Mouse (Mus musculus) embryo, embryonic 11 days (tissue): Measurements from ENCODE around the gene Nsd2.
"Not testable (repeated sequence)": the region's sequence is repeated elsewhere in the genome, so short reads cannot be mapped to it uniquely, and the experiment has no call there.

Source experiments
- DNase-seq: peaks from one replicate; pipeline ENCODE4 v3.0.0-alpha.2; 2015

The Nsd2 gene

GRCm38 (mm10) chr5:33934877-33935276 lies 114.4 kb downstream of the Nsd2 start:
- no peak for DNase-seq

- peak; percentile 74 for DNase-seq
Observed at GRCm38 (mm10) chr5:33935700-33936111, 115.2 kb downstream of the Nsd2 start.

GRCm38 (mm10) chr5:33936120-33936707 lies 115.7 kb downstream of the Nsd2 start, which contains the start of gene Nelfa:
Nelfa (minus strand) TSS chr5:33936413.
- peak; percentile 100 for DNase-seq

- no peak for DNase-seq
Observed at GRCm38 (mm10) chr5:33937230-33937629, 116.7 kb downstream of the Nsd2 start.

GRCm38 (mm10) chr5:33938448-33938847 lies 117.9 kb downstream of the Nsd2 start:
- DNase-seq = no peak

GRCm38 (mm10) chr5:33947035-33947434 lies 126.5 kb downstream of the Nsd2 start:
- DNase-seq = not testable (repeated sequence)
